Mouse (Mus musculus) B cell, adult (primary cell): ENCODE results near the gene Psmf1. TPM values are rescaled to one million over a fixed set of nuclear protein-coding genes. Genes with fewer than 3 reads are reported as not detected.

Experiments used
- total RNA-seq: library from RNA; stranded (reverse); gene quantifications from 4 replicates; pipeline ENCODE4 v1.2.4, GENCODE M21; 2023; ENCODE audit not compliant: inconsistent age

The Psmf1 gene
- total RNA-seq: 39.3 to 41.9 TPM (median 40.4 TPM) in 4 replicates

GRCm38 (mm10) chr2:151743845-151744244 lies at the start of gene Psmf1:
Psmf1 (minus strand) TSS chr2:151744186.

GRCm38 (mm10) chr2:151701231-151702145 lies 42.5 kb downstream of the Psmf1 start, which contains the start of gene Tmem74b:
Tmem74b (plus strand) TSS chr2:151702008.

DNA sequence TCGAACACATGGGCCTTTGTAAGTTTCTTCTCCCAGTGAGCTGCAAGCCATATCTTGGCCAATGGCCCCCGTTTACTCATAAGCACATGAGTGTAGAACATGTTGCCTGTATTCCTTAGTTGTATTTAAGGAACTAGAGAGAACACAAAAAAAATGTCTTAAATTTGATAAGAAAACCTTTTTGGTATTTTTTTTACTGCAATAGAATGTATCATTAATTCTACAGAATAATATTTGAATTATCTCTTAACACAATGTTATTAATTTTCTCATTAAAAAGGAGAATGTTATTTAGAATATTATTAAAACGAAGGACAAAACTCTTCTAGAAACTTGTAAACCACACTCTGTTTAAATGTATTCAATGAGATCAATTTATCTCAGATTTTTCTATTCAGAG lies 75.6 kb downstream of the Psmf1 start, which contains the start of gene Rad21l:
Gene Rad21l (minus strand): TSS at position 101 of the 400 bp plus-strand sequence.

Other genes starting within 250 kb of the Psmf1 start
- 56.4 to 83.9 TPM (median 66.9 TPM) in 4 replicates for gene Fkbp1a, start 201.7 kb downstream of the Psmf1 start, total RNA-seq
- gene Sdcbp2, start 171.6 kb downstream of the Psmf1 start, total RNA-seq: 1.4 to 2.3 TPM (median 1.6 TPM) in 4 replicates
- gene Snph, start 111.6 kb downstream of the Psmf1 start, total RNA-seq: 0.90 to 1.9 TPM (median 1.4 TPM) in 4 replicates
- not detected in 4 replicates for gene Rad21l, start 75.7 kb downstream of the Psmf1 start, total RNA-seq
- not detected in 4 replicates for gene Tmem74b, start 42.2 kb downstream of the Psmf1 start, total RNA-seq
- not detected in 4 replicates for gene Rspo4, start 98.7 kb upstream of the Psmf1 start, total RNA-seq
- not detected in 4 replicates for gene Angpt4, start 167.0 kb upstream of the Psmf1 start, total RNA-seq
- gene Fam110a, start 236.0 kb upstream of the Psmf1 start, total RNA-seq: 4.6 to 5.5 TPM (median 4.9 TPM) in 4 replicates